ENCODE assay signal across 9 mouse cellular contexts in the genomic region with DNA sequence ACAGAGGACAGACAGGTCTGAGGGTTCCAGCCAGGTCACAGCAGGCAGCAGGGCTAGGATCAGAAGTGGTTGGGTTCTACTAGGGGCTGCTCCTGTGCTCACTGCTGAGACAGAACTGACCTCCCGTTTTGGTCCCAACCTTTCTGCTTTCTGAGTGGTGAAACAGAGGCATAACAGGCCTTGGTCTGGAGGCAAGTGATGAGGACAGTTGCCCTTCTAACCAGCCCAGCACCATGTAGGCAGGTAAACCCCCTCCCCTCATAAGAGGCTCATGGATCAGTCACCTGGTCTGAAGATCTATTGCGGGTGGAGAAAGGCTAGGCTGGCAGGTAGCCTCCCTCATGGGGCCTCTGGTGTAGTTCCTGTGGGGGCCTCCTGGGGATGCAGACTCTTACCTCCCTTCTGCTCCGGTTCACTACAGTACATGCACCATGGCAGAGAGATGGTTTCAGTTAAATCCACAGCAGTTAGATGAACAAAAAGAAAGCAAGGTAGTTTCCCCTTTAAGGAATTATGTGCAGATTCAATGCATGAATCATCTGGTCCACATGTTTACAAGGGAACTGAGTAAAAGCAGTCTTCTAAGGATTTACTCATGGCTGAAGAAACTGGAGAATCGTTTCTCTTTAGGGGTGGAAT.
DNase-seq lines count a peak whose midpoint lies in the region; ATAC-seq and TF ChIP-seq lines count a peak whose summit lies in the region.
"Had no signal": no experiment of that assay in that cellular context is flagged by ENCODE, and none has a peak within 500 bp of the region (broad histone marks: within the 10 kb centered on the region; RNA-seq: fewer than 3 reads in every experiment).

No protein-coding gene starts in this region.

- H3K4me2 ChIP-seq in heart, embryonic 12.5 days, result peak overlapping the region; percentile 9; the same call in 1 of the 2 replicates
- H3K4me2 ChIP-seq in hindbrain, embryonic 13.5 days, result no peak overlapping the region
- H3K4me2 ChIP-seq in midbrain, embryonic 15.5 days, result no peak overlapping the region

- no peak overlapping the region for H3K9ac ChIP-seq in heart, embryonic 12.5 days
- no peak overlapping the region for H3K9ac ChIP-seq in hindbrain, embryonic 13.5 days
- H3K9ac ChIP-seq in midbrain, embryonic 15.5 days, result no peak overlapping the region

- peaks cover 29% of the 10 kb centered on the region for H3K4me1 ChIP-seq in heart, embryonic 12.5 days (replicated peaks)
- H3K4me1 ChIP-seq in bone marrow macrophage, adult 2 months (ENCODE audit: control insufficient read depth, insufficient read depth, low read length), result peaks cover 32% of the 10 kb centered on the region
- peaks cover 18% of the 10 kb centered on the region for H3K4me1 ChIP-seq in hindbrain, embryonic 13.5 days (replicated peaks)
- peaks cover 14% of the 10 kb centered on the region for H3K4me1 ChIP-seq in midbrain, embryonic 15.5 days

- ATAC-seq in heart, embryonic 12.5 days (ENCODE audit: insufficient number of reproducible peaks, low FRiP score), result peak; percentile 81
- peak; percentile 70 for ATAC-seq in hindbrain, embryonic 13.5 days (ENCODE audit: low FRiP score)
- peak; percentile 79 for ATAC-seq in midbrain, embryonic 15.5 days (replicated peaks)

- intact Hi-C loops in heart, postnatal 25 days (cut with DNase I), result no loop called here

- H3K4me3 ChIP-seq in heart, embryonic 12.5 days, result no peak overlapping the region
- H3K4me3 ChIP-seq in bone marrow macrophage, adult 2 months (ENCODE audit: insufficient read depth, low read length), result no peak overlapping the region
- H3K4me3 ChIP-seq in hindbrain, embryonic 13.5 days, result no peak overlapping the region
- no peak overlapping the region for H3K4me3 ChIP-seq in midbrain, embryonic 15.5 days

- H3K27ac ChIP-seq in heart, embryonic 12.5 days (ENCODE audit: poor library complexity, severe bottlenecking), result peak overlapping the region; percentile 80
- peak overlapping the region; percentile 43 for H3K27ac ChIP-seq in bone marrow macrophage, adult 2 months (ENCODE audit: insufficient read depth, low read depth, low read length)
- peak overlapping the region; percentile 49 for H3K27ac ChIP-seq in hindbrain, embryonic 13.5 days
- peak overlapping the region; percentile 54 for H3K27ac ChIP-seq in midbrain, embryonic 15.5 days
- H3K27ac ChIP-seq: macrophage had no signal

- no peak for TF ChIP-seq POLR2A in bone marrow macrophage, adult 2 months (IDR thresholded peaks at IDR 0.05; ENCODE audit: borderline replicate concordance, low read depth, low read length)

- no peaks in the 10 kb centered on the region for H3K27me3 ChIP-seq in heart, embryonic 12.5 days (replicated peaks)
- no peaks in the 10 kb centered on the region for H3K27me3 ChIP-seq in hindbrain, embryonic 13.5 days
- H3K27me3 ChIP-seq in midbrain, embryonic 15.5 days (replicated peaks), result no peaks in the 10 kb centered on the region

- H3K9me3 ChIP-seq in heart, embryonic 12.5 days (replicated peaks), result no peaks in the 10 kb centered on the region
- H3K9me3 ChIP-seq in hindbrain, embryonic 13.5 days, result no peaks in the 10 kb centered on the region
- H3K9me3 ChIP-seq in midbrain, embryonic 15.5 days, result no peaks in the 10 kb centered on the region

- no peak for DNase-seq in heart, postnatal 25 days (ENCODE audit: low spot score)
- DNase-seq in ovary, adult 18-20 months (ENCODE audit: low spot score), result no peak
- DNase-seq in gastrocnemius, postnatal 4 days (ENCODE audit: low spot score in 2 of 2), result no peak
- DNase-seq in thymus, adult 18-20 months, result no peak

- TF ChIP-seq CTCF in bone marrow macrophage, adult 2 months (IDR thresholded peaks at IDR 0.05; ENCODE audit: low read depth, low read length), result no peak

- WGBS in heart, embryonic 12.5 days, result 40% methylated on average over 4 of the region's 4 CpGs
- WGBS in hindbrain, embryonic 13.5 days, result 60% methylated on average over 4 of the region's 4 CpGs
- WGBS in midbrain, embryonic 15.5 days, result 55% methylated on average over 4 of the region's 4 CpGs

- H3K36me3 ChIP-seq in heart, embryonic 12.5 days, result no peaks in the 10 kb centered on the region
- no peaks in the 10 kb centered on the region for H3K36me3 ChIP-seq in hindbrain, embryonic 13.5 days
- no peaks in the 10 kb centered on the region for H3K36me3 ChIP-seq in midbrain, embryonic 15.5 days (replicated peaks)
